ENCODE assay signal across 19 mouse cellular contexts in genomic region chr12:8338918-8339317, GRCm38 (mm10). TPM values are rescaled to one million over a fixed set of nuclear protein-coding genes. Genes with fewer than 3 reads are reported as not detected.
DNase-seq lines count a peak whose midpoint lies in the region; ATAC-seq and TF ChIP-seq lines count a peak whose summit lies in the region.
"Had no signal": no experiment of that assay in that cellular context is flagged by ENCODE, and none has a peak within 500 bp of the region (broad histone marks: within the 10 kb centered on the region; RNA-seq: fewer than 3 reads in every experiment).

No protein-coding gene starts in this region.

- H3K27ac ChIP-seq in forebrain, embryonic 13.5 days, result no peak overlapping the region
- no peak overlapping the region for H3K27ac ChIP-seq in forebrain, postnatal 0 days (ENCODE audit: low read depth, low read length)
- H3K27ac ChIP-seq in hindbrain, embryonic 10.5 days, result peak overlapping the region; percentile 83
- H3K27ac ChIP-seq in hindbrain, postnatal 0 days, result no peak overlapping the region
- no peak overlapping the region for H3K27ac ChIP-seq in neural tube, embryonic 12.5 days
- H3K27ac ChIP-seq: liver, embryonic 15.5 days had no signal

- H3K27me3 ChIP-seq in forebrain, embryonic 13.5 days, result no peaks in the 10 kb centered on the region
- H3K27me3 ChIP-seq in forebrain, postnatal 0 days (ENCODE audit: insufficient read depth, low read length), result no peaks in the 10 kb centered on the region
- H3K27me3 ChIP-seq in hindbrain, embryonic 10.5 days (ENCODE audit: insufficient read depth, poor library complexity, severe bottlenecking), result no peaks in the 10 kb centered on the region
- H3K27me3 ChIP-seq in hindbrain, postnatal 0 days (ENCODE audit: insufficient read depth, low read length), result no peaks in the 10 kb centered on the region
- H3K27me3 ChIP-seq in neural tube, embryonic 12.5 days (replicated peaks), result no peaks in the 10 kb centered on the region
- H3K27me3 ChIP-seq: liver, embryonic 15.5 days had no signal

- TF ChIP-seq CTCF in forebrain, postnatal 0 days (IDR thresholded peaks at IDR 0.05; ENCODE audit: low read depth), result no peak
- TF ChIP-seq CTCF in hindbrain, postnatal 0 days (IDR thresholded peaks at IDR 0.05; ENCODE audit: low read depth), result no peak

- H3K4me2 ChIP-seq in forebrain, embryonic 13.5 days, result no peak overlapping the region
- H3K4me2 ChIP-seq in forebrain, postnatal 0 days (ENCODE audit: low read depth), result no peak overlapping the region
- no peak overlapping the region for H3K4me2 ChIP-seq in hindbrain, postnatal 0 days (ENCODE audit: low read depth, low read length)
- no peak overlapping the region for H3K4me2 ChIP-seq in neural tube, embryonic 12.5 days (replicated peaks)
- H3K4me2 ChIP-seq: liver, embryonic 15.5 days had no signal

- peaks cover 41% of the 10 kb centered on the region for H3K36me3 ChIP-seq in forebrain, embryonic 13.5 days (ENCODE audit: poor library complexity, severe bottlenecking)
- H3K36me3 ChIP-seq in forebrain, postnatal 0 days (ENCODE audit: insufficient read depth), result peaks cover 65% of the 10 kb centered on the region
- peaks cover 39% of the 10 kb centered on the region for H3K36me3 ChIP-seq in hindbrain, embryonic 10.5 days
- H3K36me3 ChIP-seq in hindbrain, postnatal 0 days (ENCODE audit: insufficient read depth, low read length), result peaks cover 9% of the 10 kb centered on the region; the same call in 1 of the 2 replicates
- peaks cover 16% of the 10 kb centered on the region for H3K36me3 ChIP-seq in neural tube, embryonic 12.5 days
- H3K36me3 ChIP-seq: liver, embryonic 15.5 days had no signal

- no peak overlapping the region for H3K9ac ChIP-seq in forebrain, embryonic 13.5 days
- no peak overlapping the region for H3K9ac ChIP-seq in forebrain, postnatal 0 days
- H3K9ac ChIP-seq in hindbrain, postnatal 0 days (replicated peaks; ENCODE audit: low read length), result no peak overlapping the region
- no peak overlapping the region for H3K9ac ChIP-seq in neural tube, embryonic 12.5 days
- H3K9ac ChIP-seq: liver, embryonic 15.5 days had no signal

- peak; percentile 14; the same call in 1 of the 2 replicates for ATAC-seq in forebrain, embryonic 13.5 days
- ATAC-seq in forebrain, postnatal 0 days, result no peak
- no peak for ATAC-seq in hindbrain, postnatal 0 days
- ATAC-seq in neural tube, embryonic 12.5 days (ENCODE audit: low FRiP score, low read depth), result peak; percentile 43; the same call in 1 of the 2 replicates

- no peak overlapping the region for H3K4me3 ChIP-seq in forebrain, embryonic 13.5 days
- no peak overlapping the region for H3K4me3 ChIP-seq in forebrain, postnatal 0 days (ENCODE audit: low read depth, low read length)
- no peak overlapping the region for H3K4me3 ChIP-seq in hindbrain, embryonic 10.5 days
- no peak overlapping the region for H3K4me3 ChIP-seq in hindbrain, postnatal 0 days (ENCODE audit: low read length)
- no peak overlapping the region for H3K4me3 ChIP-seq in neural tube, embryonic 12.5 days
- H3K4me3 ChIP-seq: liver, embryonic 15.5 days; myocyte had no signal

- no peaks in the 10 kb centered on the region for H3K9me3 ChIP-seq in forebrain, embryonic 13.5 days (replicated peaks)
- no peaks in the 10 kb centered on the region for H3K9me3 ChIP-seq in forebrain, postnatal 0 days (ENCODE audit: low read length)
- no peaks in the 10 kb centered on the region for H3K9me3 ChIP-seq in hindbrain, embryonic 10.5 days
- no peaks in the 10 kb centered on the region for H3K9me3 ChIP-seq in hindbrain, postnatal 0 days (ENCODE audit: low read length)
- H3K9me3 ChIP-seq in neural tube, embryonic 12.5 days, result no peaks in the 10 kb centered on the region
- H3K9me3 ChIP-seq: liver, embryonic 15.5 days had no signal

- WGBS in forebrain, embryonic 13.5 days, result 63% methylated on average over 8 of the region's 8 CpGs
- WGBS in forebrain, postnatal 0 days, result 68% methylated on average over 8 of the region's 8 CpGs
- WGBS in hindbrain, embryonic 10.5 days, result 65% methylated on average over 8 of the region's 8 CpGs
- WGBS in hindbrain, postnatal 0 days, result 50% methylated on average over 8 of the region's 8 CpGs
- WGBS in neural tube, embryonic 12.5 days, result 63% methylated on average over 8 of the region's 8 CpGs

- H3K4me1 ChIP-seq in forebrain, embryonic 13.5 days, result peaks cover 24% of the 10 kb centered on the region
- no peaks in the 10 kb centered on the region for H3K4me1 ChIP-seq in forebrain, postnatal 0 days (ENCODE audit: insufficient read depth)
- peaks cover 32% of the 10 kb centered on the region for H3K4me1 ChIP-seq in hindbrain, embryonic 10.5 days (replicated peaks)
- no peaks in the 10 kb centered on the region for H3K4me1 ChIP-seq in hindbrain, postnatal 0 days (ENCODE audit: insufficient read depth, low read length)
- peaks cover 22% of the 10 kb centered on the region for H3K4me1 ChIP-seq in neural tube, embryonic 12.5 days
- H3K4me1 ChIP-seq: liver, embryonic 15.5 days had no signal

- no peak for DNase-seq in forebrain, postnatal 0 days
- no peak for DNase-seq in hindbrain, embryonic 10.5 days (ENCODE audit: low spot score)
- no peak for DNase-seq in hindbrain, postnatal 0 days (ENCODE audit: low spot score)
- no peak for DNase-seq in neural tube, embryonic 10.5 days (ENCODE audit: extremely low spot score, low spot score)
- DNase-seq in kidney, adult 9 months, result no peak
- DNase-seq in ovary, adult 18-20 months (ENCODE audit: low spot score), result no peak
- DNase-seq: adrenal gland, postnatal 10 days; cerebellum, adult 11-12 months; cerebellum, postnatal 25 days; kidney, adult 11 months; kidney, postnatal 14 days; right cerebral cortex, postnatal 14 days had no signal

RNA-seq across cellular contexts. Expression of gene Hs1bp3, which starts 25.7 kb away (rescaled TPM):
- polyA plus RNA-seq in forebrain, embryonic 13.5 days (2015; fragmentation: Nextera tagmentation; extraction: Ambion mirVana), result 8.9 and 10.1 TPM in 2 replicates
- 5.5 and 7.0 TPM in 2 replicates for total RNA-seq in forebrain, postnatal 0 days (2014; rRNA removed)
- polyA plus RNA-seq in forebrain, postnatal 0 days (2015; fragmentation: Nextera tagmentation; extraction: Ambion mirVana), result 4.2 and 5.8 TPM in 2 replicates
- polyA plus RNA-seq in hindbrain, embryonic 10.5 days (2016; fragmentation: Nextera tagmentation; extraction: Ambion mirVana), result 14.2 and 16.7 TPM in 2 replicates
- total RNA-seq in hindbrain, postnatal 0 days (2014; rRNA removed), result 3.8 and 6.3 TPM in 2 replicates
- polyA plus RNA-seq in hindbrain, postnatal 0 days (2015; fragmentation: Nextera tagmentation; extraction: Ambion mirVana), result 5.5 and 6.5 TPM in 2 replicates
- 10.9 and 11.6 TPM in 2 replicates for polyA plus RNA-seq in neural tube, embryonic 12.5 days (2016; fragmentation: Nextera tagmentation; extraction: Ambion mirVana)

RNA-seq across cellular contexts. Expression of gene Gdf7, which starts 37.2 kb away (rescaled TPM):
- not detected in 2 replicates for polyA plus RNA-seq in forebrain, embryonic 13.5 days (2015; fragmentation: Nextera tagmentation; extraction: Ambion mirVana)
- 0.14 and 0.54 TPM in 2 replicates for total RNA-seq in forebrain, postnatal 0 days (2014; rRNA removed)
- 0.10 and 0.18 TPM in 2 replicates for polyA plus RNA-seq in forebrain, postnatal 0 days (2015; fragmentation: Nextera tagmentation; extraction: Ambion mirVana)
- polyA plus RNA-seq in hindbrain, embryonic 10.5 days (2016; fragmentation: Nextera tagmentation; extraction: Ambion mirVana), result 0.81 and 1.9 TPM in 2 replicates
- 0.83 and 3.6 TPM in 2 replicates for total RNA-seq in hindbrain, postnatal 0 days (2014; rRNA removed)
- polyA plus RNA-seq in hindbrain, postnatal 0 days (2015; fragmentation: Nextera tagmentation; extraction: Ambion mirVana), result 0.36 and 0.54 TPM in 2 replicates
- polyA plus RNA-seq in neural tube, embryonic 12.5 days (2016; fragmentation: Nextera tagmentation; extraction: Ambion mirVana), result 0.39 and 0.42 TPM in 2 replicates
- total RNA-seq: hematopoietic stem cell, adult 5-6 weeks; megakaryocyte progenitor cell, adult 5-6 weeks had no signal
- polyA plus RNA-seq: liver, embryonic 15.5 days; lung, postnatal 0 days had no signal

Comparison
In these comparisons a context has a peak if more than half of its experiments do, and no peak if none do; other contexts are left out.
1. ATAC-seq: peak in forebrain, embryonic 13.5 days (single experiment) and neural tube, embryonic 12.5 days (single experiment); none in forebrain, postnatal 0 days (single experiment) and hindbrain, postnatal 0 days (single experiment).